Mouse (Mus musculus) gastrocnemius, postnatal 25 days (tissue): ENCODE measurements around the gene Stard3. TPM values are rescaled to one million over a fixed set of nuclear protein-coding genes. Genes with fewer than 3 reads are reported as not detected.
A peak's percentile ranks its signal among the peaks of the same experiment; 100 is the strongest.
"Not testable (repeated sequence)": the region's sequence is repeated elsewhere in the genome, so short reads cannot be mapped to it uniquely, and the experiment has no call there.

Experiments
- DNase-seq: peaks from one replicate; pipeline ENCODE4 v3.0.0; 2022
- total RNA-seq, 2 experiments: library from RNA; stranded (reverse); gene quantifications; 1 replicate in 1 of 2; 2 replicates in 1 of 2; pipeline ENCODE4 v1.2.3; 2021

Stard3 gene
- total RNA-seq, 2 experiments from 2014 or later, result 9.6 to 11.8 TPM

- no peak for DNase-seq
Observed at GRCm38 (mm10) chr11:98376756-98377155, 18.6 kb downstream of the Stard3 start.

GRCm38 (mm10) chr11:98377787-98378186 is 19.6 kb downstream of the Stard3 start:
- DNase-seq, result peak; percentile 84

- no peak for DNase-seq
Observed at GRCm38 (mm10) chr11:98379379-98379778, 21.2 kb downstream of the Stard3 start.

GRCm38 (mm10) chr11:98380106-98380505 is 21.9 kb downstream of the Stard3 start:
- no peak for DNase-seq

GRCm38 (mm10) chr11:98381651-98382050 is 23.5 kb downstream of the Stard3 start:
- no peak for DNase-seq

GRCm38 (mm10) chr11:98382405-98382804 is 24.2 kb downstream of the Stard3 start:
- DNase-seq, result not testable (repeated sequence)

GRCm38 (mm10) chr11:98383261-98384030 is 25.3 kb downstream of the Stard3 start, which contains the start of gene Tcap:
TSS of gene Tcap (plus strand) at chr11:98383811.
- peak; percentile 84 for DNase-seq

GRCm38 (mm10) chr11:98384216-98384615 is 26.0 kb downstream of the Stard3 start:
- DNase-seq, result no peak

GRCm38 (mm10) chr11:98384721-98385637 is 26.8 kb downstream of the Stard3 start:
- peak; percentile 85 for DNase-seq

GRCm38 (mm10) chr11:98385638-98386585 is 27.7 kb downstream of the Stard3 start, which contains the start of gene Pnmt:
TSS of gene Pnmt (plus strand) at chr11:98386450.
- peak; percentile 58 for DNase-seq

- DNase-seq, result no peak
Observed at GRCm38 (mm10) chr11:98386596-98386995, 28.4 kb downstream of the Stard3 start.

- no peak for DNase-seq
Observed at GRCm38 (mm10) chr11:98387056-98387577, 28.9 kb downstream of the Stard3 start.

- DNase-seq, result no peak
Observed at GRCm38 (mm10) chr11:98388282-98388681, 30.1 kb downstream of the Stard3 start.

GRCm38 (mm10) chr11:98389221-98389780 is 31.1 kb downstream of the Stard3 start:
- peak; percentile 50 for DNase-seq

- DNase-seq, result no peak
Observed at GRCm38 (mm10) chr11:98390141-98390540, 32.0 kb downstream of the Stard3 start.

GRCm38 (mm10) chr11:98392034-98392433 is 33.9 kb downstream of the Stard3 start:
- no peak for DNase-seq

- no peak for DNase-seq
Observed at GRCm38 (mm10) chr11:98392645-98393044, 34.5 kb downstream of the Stard3 start.

- DNase-seq, result no peak
Observed at GRCm38 (mm10) chr11:98393317-98393716, 35.1 kb downstream of the Stard3 start.

GRCm38 (mm10) chr11:98394301-98394700 is 36.1 kb downstream of the Stard3 start:
- DNase-seq, result no peak

- no peak for DNase-seq
Observed at GRCm38 (mm10) chr11:98395041-98395440, 36.9 kb downstream of the Stard3 start.

- no peak for DNase-seq
Observed at GRCm38 (mm10) chr11:98397946-98398345, 39.8 kb downstream of the Stard3 start.
